Mouse (Mus musculus): ENCODE measurements around the gene Rps27l.
A peak's percentile ranks its signal among the peaks of the same experiment; 100 is the strongest.

Rps27l gene

GRCm38 (mm10) chr9:66920488-66921279, 25.2 kb upstream of the Rps27l start:
- DNase-seq (ENCODE audit: low read depth, low spot score) = no peak

- peak; percentile 41 for DNase-seq (ENCODE audit: low read depth, low spot score)
Observed at GRCm38 (mm10) chr9:66922076-66922475, 23.8 kb upstream of the Rps27l start.

- DNase-seq (ENCODE audit: low read depth, low spot score) = no peak
Observed at GRCm38 (mm10) chr9:66925853-66926252, 20.0 kb upstream of the Rps27l start.

- DNase-seq (ENCODE audit: low read depth, low spot score) = no peak
Observed at GRCm38 (mm10) chr9:66927696-66928402, 18.0 kb upstream of the Rps27l start.

- no peak for DNase-seq (ENCODE audit: low read depth, low spot score)
Observed at GRCm38 (mm10) chr9:66930351-66930750, 15.5 kb upstream of the Rps27l start.

- DNase-seq (ENCODE audit: low read depth, low spot score) = no peak
Observed at GRCm38 (mm10) chr9:66933869-66934808, 11.7 kb upstream of the Rps27l start.

- DNase-seq (ENCODE audit: low read depth, low spot score) = no peak
Observed at GRCm38 (mm10) chr9:66937507-66937906, 8.4 kb upstream of the Rps27l start.

GRCm38 (mm10) chr9:66938836-66939235, 7.0 kb upstream of the Rps27l start:
- peak; percentile 82 for DNase-seq (ENCODE audit: low read depth, low spot score)

- no peak for DNase-seq (ENCODE audit: low read depth, low spot score)
Observed at GRCm38 (mm10) chr9:66945161-66945560, 725 bp upstream of the Rps27l start.

- no peak for DNase-seq (ENCODE audit: low read depth, low spot score)
Observed at GRCm38 (mm10) chr9:66948536-66948935, 2.6 kb downstream of the Rps27l start.

GRCm38 (mm10) chr9:66952321-66952720, 6.4 kb downstream of the Rps27l start:
- no peak for DNase-seq (ENCODE audit: low read depth, low spot score)

GRCm38 (mm10) chr9:66952886-66953285, 7.0 kb downstream of the Rps27l start:
- DNase-seq (ENCODE audit: low read depth, low spot score) = no peak

GRCm38 (mm10) chr9:66957451-66957850, 11.6 kb downstream of the Rps27l start:
- DNase-seq (ENCODE audit: low read depth, low spot score) = no peak

- no peak for DNase-seq (ENCODE audit: low read depth, low spot score)
Observed at GRCm38 (mm10) chr9:66961478-66961877, 15.6 kb downstream of the Rps27l start.

- no peak for DNase-seq (ENCODE audit: low read depth, low spot score)
Observed at GRCm38 (mm10) chr9:66967492-66967891, 21.6 kb downstream of the Rps27l start.

GRCm38 (mm10) chr9:66971116-66971515, 25.2 kb downstream of the Rps27l start:
- no peak for DNase-seq (ENCODE audit: low read depth, low spot score)

- peak; percentile 85 for DNase-seq (ENCODE audit: low read depth, low spot score)
Observed at GRCm38 (mm10) chr9:66974721-66975225, 28.9 kb downstream of the Rps27l start.

- DNase-seq (ENCODE audit: low read depth, low spot score) = peak; percentile 86
Observed at GRCm38 (mm10) chr9:66975239-66975645, 29.4 kb downstream of the Rps27l start, which contains the start of gene Lactb. Lactb (minus strand) TSS chr9:66975484.

GRCm38 (mm10) chr9:66977121-66977520, 31.2 kb downstream of the Rps27l start:
- DNase-seq (ENCODE audit: low read depth, low spot score) = no peak

GRCm38 (mm10) chr9:66977982-66978381, 32.1 kb downstream of the Rps27l start:
- DNase-seq (ENCODE audit: low read depth, low spot score) = peak; percentile 25

- DNase-seq (ENCODE audit: low read depth, low spot score) = no peak
Observed at GRCm38 (mm10) chr9:66978468-66978867, 32.6 kb downstream of the Rps27l start.

- peak; percentile 68 for DNase-seq (ENCODE audit: low read depth, low spot score)
Observed at GRCm38 (mm10) chr9:66980458-66980857, 34.6 kb downstream of the Rps27l start.

Data from ES-CJ7 (cell line).